Mouse (Mus musculus) monocyte, adult 2 months (primary cell): Measurements from ENCODE around the gene Ott.
"Not testable (repeated sequence)": the region's sequence is repeated elsewhere in the genome, so short reads cannot be mapped to it uniquely, and the experiment has no call there.

ENCODE experiments used
- DNase-seq, 2 experiments: peaks; one replicate each; pipeline ENCODE4 v3.0.0; 2022; ENCODE audit warnings: low spot score in 2 of 2, low read depth in 1 of 2

Gene Ott

DNA sequence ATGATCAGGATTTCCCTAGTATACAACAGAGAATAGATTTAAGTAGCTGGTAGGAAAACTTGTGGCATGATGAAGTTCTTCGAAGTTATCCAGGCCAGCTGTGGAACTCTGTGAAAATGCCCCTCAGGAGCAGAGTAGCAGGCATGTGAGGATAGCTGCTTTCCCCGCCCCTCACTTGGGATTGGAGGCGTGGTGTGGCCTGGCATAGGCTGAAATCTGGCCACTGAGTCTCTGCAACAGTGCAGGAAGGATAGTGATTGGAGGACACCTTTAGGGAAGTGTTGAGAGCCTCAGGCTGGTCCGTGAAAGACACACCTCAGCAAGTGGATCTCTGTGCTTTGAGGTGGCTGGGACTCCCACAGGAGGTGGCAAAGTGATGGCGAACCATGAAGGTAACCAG lies at the start of gene Ott:
Gene Ott, plus strand, starts transcription at position 301 of the 400 bp plus-strand sequence.
- not testable (repeated sequence) for DNase-seq
